Mouse (Mus musculus) thymus, postnatal 10 days (tissue): Measurements from ENCODE around the gene Dennd1b.

ENCODE experiments used
- DNase-seq, 2 experiments: peaks; one replicate each; pipeline ENCODE4 v3.0.0; 2021; ENCODE audit warnings: low spot score in 2 of 2

The Dennd1b gene

DNA sequence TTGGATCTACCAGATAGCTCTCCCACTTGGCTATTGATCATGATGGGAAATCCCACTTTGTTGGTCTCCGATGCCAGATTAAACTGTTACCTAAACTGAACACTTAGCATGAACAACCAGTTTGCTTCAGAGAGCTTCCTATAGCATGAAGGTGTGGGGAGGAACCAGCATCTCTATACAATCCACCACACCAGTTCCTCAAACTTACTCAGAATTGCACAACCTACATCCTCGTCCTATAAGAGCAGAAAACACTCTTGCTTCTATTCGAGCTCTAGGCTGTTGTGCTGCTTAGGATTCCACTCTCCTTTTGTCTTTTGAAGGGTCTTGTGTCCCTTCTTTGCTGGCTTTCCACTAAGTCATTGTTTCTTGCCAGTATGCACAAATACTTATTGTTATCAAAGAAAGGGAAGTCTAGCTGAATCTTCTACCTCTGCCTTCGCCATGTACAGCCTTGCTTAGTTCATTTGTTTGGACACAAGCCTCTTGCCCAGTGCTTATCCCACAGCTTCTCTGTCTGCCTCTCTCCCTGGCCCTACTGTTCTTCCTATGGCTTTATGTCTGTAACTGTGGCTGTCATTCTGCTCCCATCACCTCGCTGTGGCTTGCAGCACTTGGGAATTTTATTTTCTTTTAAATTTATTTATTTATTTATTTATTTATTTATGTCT lies 52.0 kb downstream of the Dennd1b start:
- DNase-seq, result no peak

DNA sequence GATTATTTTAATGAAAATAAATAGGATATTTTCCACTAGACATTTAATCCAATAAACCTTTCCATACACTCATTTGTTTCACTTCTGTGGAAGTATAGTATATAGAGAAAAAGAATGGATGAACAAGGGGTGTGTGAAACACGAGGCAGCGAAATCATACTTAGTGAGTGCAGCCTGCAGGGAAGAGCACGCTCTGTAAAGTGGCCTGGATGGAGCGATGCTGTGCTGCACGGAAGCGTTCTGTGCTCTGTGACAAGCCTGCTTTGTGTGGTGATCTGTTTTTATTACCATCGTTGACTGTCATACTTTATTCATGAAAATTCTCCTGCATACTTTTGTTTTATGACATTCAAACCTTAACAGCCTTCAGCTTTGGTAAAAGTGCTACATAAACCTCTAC lies 58.1 kb downstream of the Dennd1b start:
- no peak for DNase-seq

DNA sequence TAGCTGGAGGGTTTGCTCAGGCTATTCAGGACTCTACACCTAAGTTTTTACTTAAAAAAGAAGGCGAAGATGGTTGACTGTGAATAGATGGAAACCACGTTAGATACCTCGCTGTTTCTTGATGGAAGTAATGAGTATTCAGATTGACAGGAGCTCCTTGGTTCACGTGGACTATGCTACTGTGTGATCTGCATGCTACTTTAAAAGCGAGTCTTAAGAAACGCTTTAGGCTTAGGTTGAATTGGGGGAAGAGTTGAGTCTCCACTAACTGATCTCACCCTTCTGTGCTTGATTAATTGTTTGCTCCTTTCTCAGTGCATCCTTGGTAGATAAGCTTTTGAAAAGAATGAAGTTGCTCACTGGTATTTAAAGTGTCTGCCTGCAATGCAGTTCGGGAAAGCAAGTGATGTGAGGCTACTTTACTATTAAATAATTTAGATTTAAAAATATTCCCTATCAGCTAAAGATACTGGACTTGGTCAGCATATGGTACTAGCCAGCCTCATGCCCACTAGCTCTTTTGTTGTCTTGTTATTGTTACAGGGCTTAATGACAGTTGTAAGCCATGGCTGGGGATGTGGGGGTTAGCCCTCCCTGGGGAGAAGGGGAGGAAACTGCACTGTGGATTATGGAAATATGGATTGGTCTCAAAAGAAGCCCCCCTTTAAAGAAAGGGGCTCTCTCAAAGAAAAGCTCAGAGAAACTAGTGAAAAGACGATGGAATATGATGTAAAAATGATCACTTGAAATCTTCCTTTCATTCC lies 62.8 kb downstream of the Dennd1b start:
- no peak for DNase-seq

DNA sequence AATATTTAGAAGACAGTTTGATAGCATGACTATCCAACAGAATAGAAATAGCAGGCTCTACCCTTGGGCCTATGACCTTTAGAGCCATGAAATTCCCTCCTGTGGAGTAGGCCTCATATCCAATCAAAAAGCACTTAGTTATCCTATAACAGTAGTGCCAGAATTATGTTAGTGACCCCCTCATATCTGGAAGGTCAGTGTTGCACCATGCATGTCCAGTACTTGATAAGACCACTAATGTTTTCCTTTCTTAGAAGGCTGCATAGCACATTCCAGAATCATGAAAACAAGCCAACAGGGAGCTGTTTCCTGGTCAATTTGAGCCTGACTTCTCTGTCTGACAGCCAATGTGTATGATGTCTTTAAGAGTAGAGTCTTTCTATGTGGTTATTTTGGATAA lies 66.3 kb downstream of the Dennd1b start:
- DNase-seq, result no peak

DNA sequence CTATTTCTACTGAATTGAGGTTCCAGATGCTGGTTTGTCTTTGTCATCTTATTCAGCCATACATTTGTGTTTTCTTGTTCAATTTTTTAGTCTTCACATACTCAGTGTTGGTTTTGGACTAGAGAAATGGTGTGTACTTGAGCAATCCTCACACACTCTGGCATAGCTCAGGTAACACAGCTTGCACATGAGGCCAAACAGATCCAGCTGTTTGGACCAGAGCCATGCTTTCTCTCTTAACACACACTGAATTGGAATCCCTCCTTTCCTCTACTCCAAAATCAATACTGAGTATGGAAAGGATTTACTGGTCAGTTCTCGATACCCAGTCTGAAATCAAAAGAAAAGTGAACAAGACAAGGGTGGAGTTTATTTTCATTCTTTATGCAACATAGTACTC lies 69.2 kb downstream of the Dennd1b start:
- DNase-seq, result no peak

DNA sequence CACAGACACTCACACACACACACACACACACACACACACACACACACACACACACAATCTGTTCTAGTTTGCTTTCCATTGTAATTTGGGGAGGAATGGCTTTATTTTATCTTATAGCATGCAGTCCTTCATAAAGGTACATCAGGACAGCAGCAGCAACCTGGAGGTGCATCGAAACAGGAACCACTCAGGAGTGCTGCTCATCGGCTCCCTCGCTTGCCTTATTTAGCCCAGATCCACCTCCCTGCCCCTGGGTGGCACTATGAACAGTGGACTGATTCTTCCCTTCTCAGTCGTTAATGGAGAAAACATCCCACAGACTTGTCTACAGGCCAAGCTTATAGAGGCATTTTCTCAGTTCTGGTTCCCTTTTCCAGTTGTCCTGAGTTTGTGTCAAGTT lies 71.9 kb downstream of the Dennd1b start:
- no peak for DNase-seq

DNA sequence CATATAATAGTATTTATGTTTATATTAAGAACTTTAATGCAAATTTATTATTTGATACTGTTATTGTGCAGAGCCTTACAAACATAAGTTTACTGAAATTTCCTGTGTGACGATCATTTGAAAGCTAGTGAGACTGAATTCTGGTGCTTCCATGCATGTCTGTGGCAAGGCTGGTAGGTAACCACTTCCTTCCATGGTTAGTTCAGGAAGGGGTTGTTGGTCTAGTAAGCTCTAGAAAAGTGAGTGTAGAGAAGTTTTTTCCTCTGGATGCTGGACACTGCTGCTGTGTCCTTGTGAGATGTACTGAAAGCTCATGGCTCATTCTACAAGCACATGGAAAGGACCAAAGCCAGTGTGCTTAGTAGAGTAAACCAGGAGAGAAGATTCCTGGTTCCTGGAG lies 73.1 kb downstream of the Dennd1b start:
- DNase-seq, result no peak

DNA sequence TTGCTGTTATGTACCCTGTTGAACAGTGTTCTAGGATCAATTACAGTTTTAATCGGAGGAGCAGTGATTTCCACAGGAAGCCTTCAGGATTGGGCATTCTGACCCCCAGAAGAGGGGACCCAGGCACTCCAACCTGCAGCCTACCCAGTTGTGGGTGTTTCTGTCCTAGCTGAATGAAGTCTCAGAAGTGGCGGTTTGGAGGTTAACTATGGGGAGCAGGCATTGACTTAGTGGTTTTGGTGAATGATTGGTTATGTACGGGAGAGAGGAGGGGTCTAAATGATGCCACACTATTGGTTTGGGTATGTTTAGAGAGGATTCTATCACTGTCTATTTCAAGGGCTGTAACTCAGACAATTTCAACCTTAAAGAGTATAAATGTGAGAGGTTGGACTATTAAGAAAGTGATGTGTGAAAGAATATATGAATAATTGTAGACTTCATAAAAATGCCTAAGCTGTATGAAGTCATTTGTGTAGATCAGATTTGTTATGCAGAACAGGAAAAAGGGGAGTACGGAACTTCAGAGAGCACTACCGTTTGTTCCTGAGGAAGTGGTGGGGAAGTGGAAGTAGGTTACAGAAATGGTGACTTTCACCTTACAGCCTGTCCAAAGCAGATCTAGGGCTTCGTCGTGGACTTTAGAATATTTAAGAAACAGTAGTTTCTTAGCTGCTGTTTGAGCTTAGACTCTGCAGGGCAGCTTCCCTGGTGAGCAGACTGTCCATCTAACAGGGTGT lies 73.7 kb downstream of the Dennd1b start:
- DNase-seq, result no peak

DNA sequence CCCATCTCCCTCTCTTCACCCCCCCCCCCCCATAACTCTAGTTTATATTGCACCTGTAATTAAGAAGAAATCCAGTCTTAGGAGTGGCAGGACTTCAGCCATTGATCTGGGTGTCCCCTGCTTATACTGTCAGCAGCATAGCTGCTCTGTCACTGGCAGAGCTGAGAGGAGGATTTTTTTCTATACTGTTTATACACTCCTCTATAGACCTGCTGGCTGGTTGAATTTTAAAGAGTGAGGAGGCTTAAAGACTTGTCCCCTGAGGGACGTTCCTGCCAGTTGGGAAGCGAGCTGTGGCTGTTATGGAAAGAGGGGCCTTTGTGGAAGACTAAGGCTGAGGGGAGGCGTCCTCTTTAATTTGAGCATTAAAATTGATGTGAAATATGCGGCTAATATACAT lies 74.8 kb downstream of the Dennd1b start:
- DNase-seq, result no peak

DNA sequence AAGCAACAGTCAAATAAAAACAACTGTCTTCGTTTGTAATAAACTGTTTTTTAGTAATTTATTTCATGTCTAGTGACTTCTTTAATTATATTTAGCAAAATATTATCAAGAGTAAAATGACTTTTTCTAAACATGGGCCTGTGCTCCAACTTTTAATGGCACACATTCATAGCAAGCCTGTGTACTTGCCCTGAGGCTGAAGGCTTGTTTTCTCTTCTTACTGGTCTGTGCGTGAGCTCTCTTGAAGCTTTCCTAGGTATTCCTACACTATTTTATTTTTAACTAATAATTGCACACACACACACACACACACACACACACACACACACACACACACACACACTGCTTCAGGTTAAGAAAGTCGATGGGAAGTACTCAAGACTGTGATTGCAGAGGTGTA lies 75.4 kb downstream of the Dennd1b start:
- DNase-seq, result no peak

DNA sequence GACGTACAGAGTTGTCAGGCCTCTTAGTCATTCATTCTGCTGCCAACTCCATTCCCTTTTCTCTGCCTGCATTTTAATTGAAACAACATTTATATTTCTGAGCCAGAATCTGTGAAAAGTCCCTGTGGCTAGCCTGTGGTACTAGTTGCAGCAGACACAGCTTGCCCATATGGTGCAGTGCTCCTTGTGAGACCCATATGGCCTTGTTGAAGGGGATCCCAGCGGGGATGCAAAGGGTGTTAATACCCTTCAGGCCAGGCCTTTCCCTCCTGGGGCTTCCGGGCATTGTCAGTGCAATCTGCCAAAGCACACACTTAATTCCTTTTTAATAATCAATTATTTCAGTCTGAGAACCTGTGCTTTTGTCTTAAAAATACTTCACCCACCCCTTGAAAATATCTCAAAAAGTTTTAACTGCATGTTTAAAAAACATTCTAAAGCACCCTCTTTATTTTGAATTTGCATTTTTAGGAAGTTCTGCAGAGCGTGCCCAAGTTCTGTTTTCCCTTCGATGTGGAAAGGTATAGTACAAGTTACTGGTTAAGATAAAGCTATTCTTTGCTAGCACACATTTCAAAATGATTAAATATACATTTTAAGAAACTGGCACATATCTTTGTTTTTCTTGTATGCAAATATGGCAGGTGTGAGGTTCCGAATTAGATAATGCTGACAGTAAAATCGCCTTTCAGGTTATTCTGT lies 76.4 kb downstream of the Dennd1b start:
- DNase-seq, result no peak

DNA sequence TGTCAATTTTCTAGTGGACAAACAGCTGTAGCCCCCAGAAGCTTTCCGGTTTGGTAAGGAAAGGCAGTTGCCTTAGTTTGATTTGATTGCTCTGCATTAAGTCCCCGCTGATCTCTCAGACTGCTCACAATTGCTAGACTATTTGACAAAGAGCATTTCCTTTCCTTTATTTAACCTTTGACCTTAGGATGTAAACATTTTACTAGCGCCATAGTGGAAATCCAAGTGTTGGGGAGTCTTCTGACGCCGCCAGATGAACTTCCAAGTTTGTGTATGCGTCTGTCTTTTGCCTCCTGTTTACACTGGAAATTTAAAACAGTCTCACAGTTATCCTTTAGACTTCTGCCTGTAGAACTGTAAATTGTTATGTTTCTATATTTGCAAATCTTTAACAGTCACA lies 85.8 kb downstream of the Dennd1b start:
- DNase-seq, result no peak

DNA sequence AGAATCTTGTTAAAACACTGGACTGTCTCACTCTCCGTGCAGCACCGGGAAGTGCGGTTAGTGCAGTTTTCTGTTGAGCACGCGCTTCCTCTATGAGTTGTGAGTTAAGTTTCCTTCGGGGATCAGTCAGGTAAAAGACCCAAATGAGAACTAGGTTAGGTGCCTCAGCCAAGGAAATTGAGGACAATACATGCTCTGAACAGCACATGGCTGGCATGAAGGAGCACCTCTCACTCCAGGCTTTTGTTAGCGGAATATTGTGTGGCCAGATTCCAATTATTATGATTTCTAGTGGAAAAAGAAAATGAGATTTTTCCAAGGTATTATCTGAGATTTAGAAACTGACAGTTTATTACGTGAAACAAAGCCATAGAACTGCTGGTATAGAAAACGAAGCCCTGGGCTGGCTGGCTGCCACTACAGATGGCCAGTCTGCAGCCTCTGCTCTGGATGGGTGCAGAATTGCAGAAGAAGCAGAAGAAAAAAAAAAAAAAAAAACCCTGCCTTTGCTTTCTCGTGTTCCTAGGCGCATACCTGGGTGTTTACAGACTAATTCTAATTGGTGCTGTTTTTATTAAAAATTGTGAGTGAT lies 86.7 kb downstream of the Dennd1b start:
- DNase-seq, result no peak

DNA sequence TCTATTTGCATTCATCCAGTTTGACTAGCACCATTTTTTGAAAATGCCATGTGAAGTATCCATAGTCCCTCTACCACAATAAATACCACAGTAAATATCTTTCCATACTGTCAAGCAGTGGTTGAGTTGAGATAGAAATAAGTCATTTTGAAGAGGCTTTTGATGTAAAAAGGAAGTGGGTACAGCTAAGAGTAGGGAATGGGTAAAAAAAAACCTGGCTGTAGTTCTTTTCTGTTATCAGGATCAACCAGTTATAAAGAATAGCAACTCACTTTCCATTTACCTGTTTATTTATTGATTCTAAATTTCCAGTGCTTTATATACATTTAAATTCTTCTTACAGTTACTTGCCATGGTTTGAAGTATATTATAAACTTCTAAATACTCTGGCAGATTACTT lies 89.8 kb downstream of the Dennd1b start:
- no peak for DNase-seq

DNA sequence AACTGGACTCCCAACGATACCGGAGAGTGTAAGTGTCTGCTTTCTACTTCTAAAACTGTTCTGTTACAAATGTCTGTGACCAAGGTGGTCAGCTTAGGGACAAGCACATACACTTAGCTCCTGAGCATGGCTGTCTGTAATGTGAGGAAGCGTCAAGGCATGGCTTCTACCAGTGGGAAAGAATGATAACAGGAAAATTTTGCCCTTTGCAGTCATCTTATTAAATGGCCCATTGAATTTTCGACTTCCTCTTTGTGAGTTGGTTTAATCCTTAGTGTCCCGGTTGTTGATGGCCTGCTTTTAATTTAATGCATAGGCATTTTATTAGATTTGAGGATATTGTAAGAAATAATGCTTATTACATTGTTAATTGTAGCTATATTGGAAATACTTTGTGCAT lies 97.1 kb downstream of the Dennd1b start:
- no peak for DNase-seq

DNA sequence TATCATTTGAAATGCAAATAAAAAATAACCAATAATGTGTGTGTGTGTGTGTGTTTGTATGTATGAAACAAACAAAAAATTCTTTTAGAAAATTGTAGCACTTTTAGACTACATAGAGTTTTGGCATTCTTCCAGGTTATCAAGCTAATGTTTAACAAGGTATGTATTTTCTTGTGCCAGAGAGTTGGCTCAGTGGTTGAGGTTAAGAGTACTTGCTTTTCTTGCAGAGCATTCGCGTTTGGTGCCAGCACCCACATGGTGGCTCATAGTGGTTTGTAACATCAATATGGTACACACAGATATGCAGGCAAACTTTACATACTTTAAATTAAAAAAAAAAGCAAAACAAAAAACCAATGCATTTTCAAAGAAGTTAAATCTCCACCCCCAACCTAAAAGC lies 101.5 kb downstream of the Dennd1b start:
- DNase-seq, result no peak

DNA sequence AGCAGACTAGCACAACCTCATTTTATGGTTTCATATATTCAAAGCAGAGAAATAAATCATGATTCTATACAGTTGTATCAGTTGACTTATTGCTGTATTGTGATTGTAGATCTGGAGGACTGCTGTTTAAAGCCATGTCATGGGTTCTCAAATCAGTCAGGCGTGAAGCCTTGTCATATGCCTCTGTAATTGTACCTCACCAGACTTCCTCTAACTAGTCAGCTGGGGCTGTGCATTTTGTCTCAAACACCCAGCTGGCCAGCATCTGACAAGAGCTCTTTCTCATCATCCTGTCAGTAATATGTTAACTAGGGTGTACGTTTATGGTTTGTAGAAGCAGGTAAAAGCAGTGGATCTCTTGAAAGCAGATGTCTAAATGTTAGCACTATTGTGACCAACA lies 104.0 kb downstream of the Dennd1b start:
- no peak for DNase-seq

DNA sequence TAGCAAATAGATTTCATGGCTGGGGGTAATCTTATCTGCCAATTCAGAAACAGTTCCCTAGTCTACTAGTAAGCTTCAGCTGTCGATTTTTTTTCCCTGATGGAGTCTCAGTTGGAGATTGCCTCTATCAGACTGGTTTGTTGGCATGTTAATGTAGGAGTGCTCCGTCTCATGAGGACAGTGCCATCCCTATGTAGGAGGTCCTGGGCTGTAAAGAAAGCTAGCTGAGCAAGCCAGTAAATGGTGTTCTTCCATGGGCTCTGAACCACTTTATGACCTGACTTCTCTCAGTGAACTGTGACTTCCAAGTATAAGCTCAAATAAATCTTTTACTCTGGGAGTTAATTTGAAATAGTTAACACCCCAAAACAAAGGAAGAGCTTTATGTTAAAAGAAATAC lies 107.8 kb downstream of the Dennd1b start:
- DNase-seq, result no peak

DNA sequence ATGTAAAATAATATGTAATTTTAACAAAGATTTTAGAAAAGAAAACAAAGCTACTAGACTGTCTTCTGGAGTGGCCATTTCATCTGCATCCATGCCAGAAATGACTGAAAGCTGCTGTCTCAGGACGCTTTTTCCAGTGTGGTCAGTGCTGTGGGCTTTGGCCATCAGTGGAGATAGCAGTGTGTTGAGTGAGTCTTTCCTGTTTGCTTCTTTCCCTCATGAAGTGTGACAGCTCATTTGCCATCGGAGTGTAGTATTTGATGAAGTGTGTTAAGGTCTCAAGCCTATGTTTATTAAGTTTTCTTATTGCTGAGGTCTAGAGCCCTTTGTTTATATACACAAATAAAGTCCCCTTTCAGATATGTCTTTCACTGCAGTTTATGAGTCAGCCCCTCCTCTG lies 112.4 kb downstream of the Dennd1b start:
- DNase-seq, result no peak

DNA sequence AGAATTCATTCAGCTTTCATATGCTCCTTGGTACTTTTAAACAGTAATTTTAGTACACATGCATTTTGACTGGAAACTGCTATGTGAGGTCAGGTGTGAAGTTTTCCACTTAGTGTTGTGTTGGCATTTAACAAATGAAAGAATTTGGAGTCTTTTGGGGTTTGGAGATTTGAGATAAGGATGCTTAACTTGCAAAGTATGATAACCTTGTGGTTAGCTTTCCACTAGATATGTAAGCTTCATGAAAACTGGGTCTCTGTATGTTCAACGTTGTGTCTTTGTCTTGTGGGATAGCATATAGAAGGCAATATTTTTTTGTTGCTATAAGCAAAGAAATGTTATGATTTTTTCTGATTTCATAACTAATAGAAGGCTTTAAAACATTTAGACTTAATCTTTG lies 114.8 kb downstream of the Dennd1b start:
- DNase-seq, result no peak

DNA sequence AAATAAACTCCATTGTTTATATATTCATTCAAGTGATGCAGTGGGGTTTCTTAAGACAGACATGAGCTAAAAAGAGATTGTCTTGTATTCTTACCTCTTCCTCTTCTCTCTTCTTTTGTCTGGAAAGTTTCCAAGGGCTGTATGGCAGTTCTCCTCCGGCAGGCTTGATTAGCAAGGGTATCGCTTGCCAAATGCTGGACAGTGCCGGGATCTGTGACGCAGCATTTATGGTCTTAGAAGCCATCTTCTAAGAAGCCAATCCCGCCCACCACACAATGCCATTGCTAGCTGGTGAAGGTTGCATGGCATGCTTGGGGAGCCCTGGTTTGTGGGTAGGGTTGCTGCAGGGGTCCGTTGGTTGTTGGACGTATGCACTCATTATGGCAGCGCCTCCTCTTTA lies 115.8 kb downstream of the Dennd1b start:
- DNase-seq, result no peak

DNA sequence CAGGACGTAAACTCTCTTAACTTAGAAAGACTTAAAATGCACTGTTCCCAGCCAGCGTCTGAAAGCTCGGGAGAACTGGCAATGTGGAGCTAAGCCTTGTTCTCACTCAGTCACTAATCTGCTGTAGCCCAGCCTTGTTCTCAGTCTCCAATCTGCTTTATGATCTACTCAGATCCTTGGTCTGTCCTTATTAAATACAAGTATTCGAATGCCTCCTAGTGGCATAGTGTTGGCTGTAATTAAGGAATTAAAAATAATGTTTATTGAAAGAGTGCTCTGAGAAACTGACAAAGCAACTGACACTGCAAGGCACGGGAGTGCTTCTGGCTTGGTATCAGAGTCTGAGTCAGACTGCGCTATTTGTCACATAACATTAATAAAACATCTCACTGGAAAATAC lies 116.3 kb downstream of the Dennd1b start:
- no peak for DNase-seq
